Mouse (Mus musculus) activated CD4-positive, CD25-positive, alpha-beta regulatory T cell, adult 4 months (primary cell): Measurements from ENCODE around the gene Ccdc85a. TPM values are rescaled to one million over a fixed set of nuclear protein-coding genes. Genes with fewer than 3 reads are reported as not detected.

ENCODE experiments used
- ATAC-seq: one replicate; pipeline ENCODE4 v1.8.0; 2017
- polyA plus RNA-seq, 2 experiments: library from polyadenylated mRNA; unstranded; fragments of 100-300 nt; shearing (Covaris generic); gene quantifications; one replicate each; pipeline ENCODE4 v1.2.1; 2017

The Ccdc85a gene
- not detected for polyA plus RNA-seq

- no peak for ATAC-seq
Observed at GRCm38 (mm10) chr11:28583911-28584434, at the start of gene Ccdc85a. Ccdc85a (minus strand) TSS chr11:28584324.

GRCm38 (mm10) chr11:28633571-28634125, 49.5 kb upstream of the Ccdc85a start:
- ATAC-seq, result no peak

- ATAC-seq, result no peak
Observed at GRCm38 (mm10) chr11:28633093-28633492, 49.0 kb upstream of the Ccdc85a start.

- ATAC-seq, result no peak
Observed at GRCm38 (mm10) chr11:28630771-28631170, 46.6 kb upstream of the Ccdc85a start.

- ATAC-seq, result no peak
Observed at GRCm38 (mm10) chr11:28610781-28611491, 26.8 kb upstream of the Ccdc85a start.

- ATAC-seq, result no peak
Observed at GRCm38 (mm10) chr11:28583138-28583910, 800 bp downstream of the Ccdc85a start.

GRCm38 (mm10) chr11:28582218-28582617, 1.9 kb downstream of the Ccdc85a start:
- no peak for ATAC-seq

GRCm38 (mm10) chr11:28572423-28572822, 11.7 kb downstream of the Ccdc85a start:
- no peak for ATAC-seq

GRCm38 (mm10) chr11:28556420-28556819, 27.7 kb downstream of the Ccdc85a start:
- ATAC-seq, result no peak

- no peak for ATAC-seq
Observed at GRCm38 (mm10) chr11:28543429-28543828, 40.7 kb downstream of the Ccdc85a start.

GRCm38 (mm10) chr11:28541307-28541706, 42.8 kb downstream of the Ccdc85a start:
- ATAC-seq, result no peak

GRCm38 (mm10) chr11:28533286-28533685, 50.8 kb downstream of the Ccdc85a start:
- ATAC-seq, result no peak

- no peak for ATAC-seq
Observed at GRCm38 (mm10) chr11:28501190-28501589, 82.9 kb downstream of the Ccdc85a start.

- no peak for ATAC-seq
Observed at GRCm38 (mm10) chr11:28497034-28497433, 87.1 kb downstream of the Ccdc85a start.

GRCm38 (mm10) chr11:28493362-28493761, 90.8 kb downstream of the Ccdc85a start:
- no peak for ATAC-seq

- ATAC-seq, result no peak
Observed at GRCm38 (mm10) chr11:28491330-28491729, 92.8 kb downstream of the Ccdc85a start.

GRCm38 (mm10) chr11:28484083-28484729, 99.9 kb downstream of the Ccdc85a start:
- no peak for ATAC-seq

GRCm38 (mm10) chr11:28477088-28477487, 107.0 kb downstream of the Ccdc85a start:
- ATAC-seq, result no peak

- ATAC-seq, result no peak
Observed at GRCm38 (mm10) chr11:28465726-28466125, 118.4 kb downstream of the Ccdc85a start.

- ATAC-seq, result no peak
Observed at GRCm38 (mm10) chr11:28464926-28465325, 119.2 kb downstream of the Ccdc85a start.

GRCm38 (mm10) chr11:28459165-28459564, 125.0 kb downstream of the Ccdc85a start:
- ATAC-seq, result no peak

GRCm38 (mm10) chr11:28439877-28440276, 144.2 kb downstream of the Ccdc85a start:
- ATAC-seq, result no peak
